Mouse (Mus musculus): Measurements from ENCODE around the gene Hip1.
A peak's percentile ranks its signal among the peaks of the same experiment; 100 is the strongest.

Gene Hip1

DNA sequence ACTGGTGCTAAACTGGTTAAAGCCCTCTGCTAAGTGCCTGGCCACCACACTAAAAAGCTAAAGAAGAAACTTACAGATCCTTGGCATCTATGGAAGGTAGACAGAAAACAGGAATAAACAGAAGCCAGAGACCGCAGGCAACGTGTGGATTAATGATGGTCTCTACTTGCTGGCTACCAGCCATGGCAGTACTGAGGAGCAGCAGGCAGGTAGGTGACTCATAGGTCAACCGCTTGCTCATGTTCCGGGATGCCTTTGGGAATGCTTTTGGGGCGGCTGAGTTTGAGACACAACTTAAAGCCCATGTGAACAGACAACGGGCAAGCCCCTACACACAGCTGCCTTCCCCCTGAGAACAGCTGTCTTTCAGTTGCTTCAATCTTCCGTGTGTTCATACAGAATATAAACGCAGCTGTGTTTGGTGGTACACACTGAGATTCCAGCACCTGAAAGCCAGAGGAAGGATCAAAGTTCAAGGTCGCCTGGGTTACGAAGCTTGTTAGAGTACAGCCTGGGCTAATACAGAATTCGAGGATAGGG is 13.5 kb downstream of the Hip1 start:
- no peak for DNase-seq

DNA sequence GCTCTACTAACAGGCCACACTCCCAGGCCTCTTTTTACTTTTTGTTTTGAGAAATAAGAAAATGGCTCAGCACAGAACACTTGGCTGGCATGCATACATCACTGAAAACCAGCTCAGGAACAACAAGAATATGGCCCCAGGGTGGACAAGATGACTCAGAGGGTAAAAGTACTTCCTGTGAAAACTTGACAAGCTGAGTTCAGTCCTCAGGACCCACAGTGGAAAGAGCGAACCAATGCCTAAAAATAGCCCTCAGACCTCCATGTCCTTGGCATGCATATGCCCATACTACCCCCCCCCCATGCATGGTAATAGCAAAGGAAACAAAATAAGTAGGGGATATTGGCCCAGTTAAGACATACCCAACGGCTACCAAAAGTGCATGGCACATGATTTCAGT is 15.0 kb downstream of the Hip1 start:
- DNase-seq, result no peak

DNA sequence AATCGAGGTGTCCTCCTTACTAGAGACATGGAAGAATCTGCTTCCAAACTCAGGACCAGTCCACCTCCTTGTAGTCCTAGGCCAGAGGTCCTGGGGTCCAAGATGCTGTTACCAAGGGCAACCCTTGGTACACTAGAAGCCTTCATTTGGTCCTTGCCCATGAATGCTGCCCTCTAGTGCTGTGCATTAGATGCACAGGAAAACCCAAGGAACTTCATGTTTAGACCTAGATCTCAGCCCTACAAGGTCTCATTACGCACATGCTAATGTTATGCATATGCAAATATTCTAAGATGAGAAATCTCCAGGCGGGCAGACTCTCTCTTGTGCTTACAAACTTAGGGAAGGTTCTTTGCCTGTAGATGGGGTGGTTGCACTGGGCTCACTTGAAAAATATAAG is 15.6 kb downstream of the Hip1 start:
- DNase-seq, result no peak

DNA sequence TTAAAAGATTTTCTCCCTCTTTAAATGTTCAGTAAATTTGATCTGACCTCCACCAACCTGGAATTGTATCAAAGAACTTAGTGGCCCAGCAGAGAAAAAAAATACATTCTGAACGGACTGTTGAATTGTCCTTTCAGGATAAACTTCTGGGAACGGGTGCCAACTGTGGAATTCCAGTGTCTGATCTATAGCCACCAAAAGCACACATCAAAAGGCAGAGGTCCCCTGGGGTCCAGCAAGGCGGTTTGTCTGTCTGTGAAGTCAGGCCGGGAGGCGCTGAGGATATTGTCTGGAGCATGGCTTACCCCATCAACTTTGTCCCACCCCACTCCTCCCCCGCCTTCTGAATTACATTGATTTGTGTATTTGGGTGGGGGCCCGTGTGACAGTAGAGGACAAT is 16.9 kb downstream of the Hip1 start:
- DNase-seq, result no peak

DNA sequence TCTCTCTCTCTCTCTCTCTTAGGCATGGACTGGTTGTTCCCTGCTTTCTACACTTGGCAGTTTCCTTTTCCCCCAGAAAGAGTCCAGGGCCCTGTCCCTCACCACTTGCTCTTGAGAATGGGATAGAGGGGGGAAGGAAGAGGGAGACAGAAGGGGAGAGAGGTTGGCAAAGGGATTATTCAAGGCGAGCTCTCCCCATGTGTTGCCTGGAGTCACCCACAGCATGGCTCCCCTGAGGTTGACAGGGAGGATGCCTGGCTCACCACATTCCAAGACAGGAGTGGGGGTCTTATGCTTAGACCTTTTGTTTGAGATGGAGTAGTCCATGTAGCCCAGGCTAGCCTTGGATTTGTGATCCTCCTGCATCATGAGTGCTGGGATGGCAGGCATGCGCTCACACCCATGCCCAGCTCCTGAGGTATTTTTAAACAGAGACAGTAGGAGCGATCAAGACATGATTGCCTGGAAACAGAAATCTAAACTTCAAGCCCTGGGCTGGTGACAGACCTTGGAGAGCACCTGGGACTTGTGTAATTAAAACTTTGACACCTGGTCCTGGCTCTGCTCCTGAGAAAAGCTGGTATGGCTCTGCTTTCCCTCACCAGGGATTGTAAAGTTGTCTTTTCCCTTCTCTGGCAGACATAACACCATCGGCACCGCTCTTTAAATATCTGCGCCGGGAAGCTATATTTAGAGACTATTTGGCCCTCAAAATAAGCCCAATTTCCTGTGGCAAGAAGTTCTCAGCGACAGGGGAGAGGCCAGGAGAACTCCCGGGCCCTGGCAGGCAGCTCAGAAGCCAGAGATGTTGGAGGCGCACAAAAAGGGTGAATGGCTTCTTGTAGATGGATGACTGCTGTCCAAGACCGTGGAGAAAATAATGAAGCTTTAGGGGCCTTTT is 20.0 kb downstream of the Hip1 start:
- DNase-seq, result peak; percentile 45

DNA sequence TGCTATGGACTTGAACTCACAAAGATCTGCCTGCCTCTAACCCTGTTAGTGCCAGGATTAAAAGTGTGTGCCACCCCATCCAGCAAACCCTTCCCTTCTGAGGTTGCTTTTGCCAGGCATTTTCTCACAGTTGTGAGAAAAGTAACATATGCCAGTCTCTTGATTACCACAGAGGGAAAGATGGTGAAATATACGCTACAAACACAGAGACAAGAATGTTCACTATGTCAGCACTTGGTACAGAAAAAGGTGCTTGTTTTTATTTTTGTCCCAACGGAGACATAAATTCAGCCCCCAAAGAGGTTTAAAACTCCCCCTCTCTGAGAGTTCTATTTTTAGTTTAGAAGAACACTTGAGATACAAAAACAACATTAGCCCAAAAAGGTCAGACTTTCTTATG is 20.8 kb downstream of the Hip1 start:
- no peak for DNase-seq

DNA sequence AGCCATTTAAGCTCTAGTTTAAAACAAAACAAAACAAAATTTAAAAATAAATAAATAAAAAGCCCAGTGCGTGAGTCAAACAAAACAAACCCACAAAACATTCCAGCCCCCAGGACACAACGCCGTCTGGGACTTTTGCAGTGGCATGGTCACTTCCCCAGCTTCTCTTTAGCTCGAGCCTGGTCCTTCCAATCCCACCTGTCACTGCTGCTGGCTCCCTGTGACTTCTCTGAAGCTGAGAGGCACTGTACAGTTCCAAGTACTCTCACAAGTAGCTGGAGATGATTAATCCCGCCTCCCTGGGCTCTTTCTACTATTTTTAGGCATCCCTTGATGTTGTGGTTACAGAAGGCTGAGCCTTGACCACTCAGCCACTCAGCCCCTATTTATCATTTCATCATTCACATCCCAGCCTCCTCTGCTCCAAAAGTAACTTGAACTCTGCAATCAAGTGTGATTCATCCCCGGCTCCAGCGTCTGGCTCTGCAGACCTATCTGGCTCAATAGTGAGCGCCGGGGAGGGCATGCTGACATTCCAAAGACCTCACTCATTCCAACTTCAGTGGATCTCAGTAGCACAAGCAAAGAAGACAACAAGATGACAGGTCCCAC is 22.7 kb downstream of the Hip1 start:
- peak; percentile 39 for DNase-seq

DNA sequence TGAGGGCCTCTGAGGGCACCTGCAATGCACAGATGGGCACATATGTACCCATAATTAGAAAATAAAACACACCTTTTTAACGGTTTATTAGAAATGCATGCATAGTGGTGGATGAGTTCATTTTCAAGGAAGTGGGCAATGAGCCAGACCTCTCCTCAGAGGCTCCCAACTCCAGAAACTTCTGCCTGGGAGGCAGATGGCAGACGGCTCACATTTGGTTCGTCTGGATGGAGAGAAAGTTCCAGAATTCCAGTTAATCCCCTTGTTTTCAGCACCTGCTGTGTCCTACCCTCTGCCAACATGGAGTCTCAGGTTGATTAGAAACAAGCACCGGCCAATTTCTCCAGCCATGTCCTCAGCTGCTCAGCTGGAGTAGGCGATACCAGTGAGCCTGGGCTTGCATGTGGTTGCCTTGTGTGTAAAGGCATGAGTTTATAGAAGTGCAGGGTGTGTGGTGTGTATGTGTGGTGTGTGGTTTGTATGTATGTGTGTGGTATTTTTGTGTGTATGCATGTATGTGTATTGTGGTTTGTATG is 27.5 kb downstream of the Hip1 start:
- DNase-seq, result no peak

DNA sequence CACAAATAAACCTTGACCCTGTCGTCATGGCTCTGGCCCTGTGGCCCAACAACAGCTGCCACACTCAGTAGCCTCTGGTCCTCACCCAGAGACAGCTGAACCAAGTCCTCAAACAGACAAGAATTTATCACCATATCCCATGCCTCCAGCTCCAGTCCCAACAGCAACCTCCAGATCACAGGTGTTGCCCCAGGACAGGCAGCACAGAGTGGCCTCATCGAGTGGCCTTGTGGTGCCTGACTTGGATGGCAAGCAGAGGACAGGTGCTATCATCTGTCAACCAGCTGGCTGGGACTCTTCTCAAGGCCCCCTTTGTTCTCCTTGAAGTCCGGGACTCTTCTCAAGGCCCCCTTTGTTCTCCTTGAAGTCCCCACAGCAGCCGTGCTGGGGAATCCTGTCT is 31.8 kb downstream of the Hip1 start:
- no peak for DNase-seq

DNA sequence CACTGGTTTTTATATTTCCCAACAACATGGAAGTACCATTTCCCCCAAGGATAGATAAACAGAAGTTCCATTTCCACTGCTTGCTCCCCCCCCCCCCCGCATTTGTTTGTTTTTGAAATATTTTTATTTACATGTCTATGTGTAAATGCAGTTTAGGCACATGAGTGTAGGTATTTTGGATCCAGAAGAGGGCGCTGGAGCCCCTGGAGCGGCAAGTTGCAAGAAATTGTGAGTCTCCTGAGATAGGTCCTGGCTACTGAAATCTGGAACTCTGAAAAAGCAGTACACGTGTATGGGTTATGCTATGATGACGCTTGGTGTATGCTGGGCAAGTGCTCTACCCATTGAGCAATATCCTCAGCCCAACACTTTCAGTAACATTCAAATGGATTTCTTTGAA is 33.8 kb downstream of the Hip1 start:
- DNase-seq, result no peak

DNA sequence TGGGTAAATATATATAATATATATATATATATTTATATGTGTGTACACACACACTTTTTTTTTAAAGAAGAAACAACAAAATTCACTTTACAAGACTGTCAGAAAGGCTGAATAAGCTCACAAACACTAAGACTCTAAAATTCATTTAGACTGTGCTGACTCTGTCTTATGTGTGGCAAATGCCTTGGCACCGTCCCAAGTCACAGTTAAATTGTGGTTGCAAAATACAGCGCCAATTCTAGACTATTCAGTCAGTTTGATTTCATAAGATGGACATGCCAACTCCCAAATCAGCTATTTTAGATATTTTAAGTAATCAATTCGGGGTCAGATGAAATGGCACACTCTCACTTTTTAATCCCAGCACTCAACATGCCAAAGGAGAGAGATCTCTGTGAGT is 36.6 kb downstream of the Hip1 start:
- peak; percentile 62 for DNase-seq

DNA sequence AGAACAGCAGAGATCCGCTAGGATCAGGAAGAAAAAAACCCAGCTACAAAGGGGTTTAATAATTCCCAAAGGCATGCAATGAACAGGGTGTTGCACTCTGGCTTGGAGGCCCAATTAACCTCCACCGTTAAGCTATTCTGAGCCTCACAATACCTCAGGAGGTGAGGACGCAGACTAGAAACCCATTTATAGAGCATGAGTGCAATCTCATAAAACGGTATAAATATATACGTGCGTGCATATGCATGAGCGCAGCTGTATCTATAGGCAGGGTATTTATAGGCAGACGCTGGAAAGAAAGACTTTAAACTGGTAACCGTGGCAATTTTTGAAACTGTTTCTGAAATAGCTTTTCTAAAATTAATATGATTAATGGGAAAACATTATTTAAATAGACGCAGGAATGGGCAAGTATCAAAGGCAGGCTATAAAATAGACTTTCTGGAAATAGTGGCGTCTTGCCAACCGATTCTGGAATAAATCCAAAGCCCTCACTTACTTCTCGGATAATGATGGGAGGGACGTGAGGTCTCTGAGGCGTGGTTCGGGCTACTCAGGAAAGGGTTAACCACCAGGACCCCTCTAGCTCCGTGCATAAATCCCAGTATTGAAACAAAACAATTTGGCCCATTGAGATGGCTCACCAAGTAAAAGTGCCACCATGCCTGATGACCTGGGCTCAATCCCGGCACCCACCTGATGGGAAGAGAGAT is 37.2 kb downstream of the Hip1 start:
- no peak for DNase-seq

DNA sequence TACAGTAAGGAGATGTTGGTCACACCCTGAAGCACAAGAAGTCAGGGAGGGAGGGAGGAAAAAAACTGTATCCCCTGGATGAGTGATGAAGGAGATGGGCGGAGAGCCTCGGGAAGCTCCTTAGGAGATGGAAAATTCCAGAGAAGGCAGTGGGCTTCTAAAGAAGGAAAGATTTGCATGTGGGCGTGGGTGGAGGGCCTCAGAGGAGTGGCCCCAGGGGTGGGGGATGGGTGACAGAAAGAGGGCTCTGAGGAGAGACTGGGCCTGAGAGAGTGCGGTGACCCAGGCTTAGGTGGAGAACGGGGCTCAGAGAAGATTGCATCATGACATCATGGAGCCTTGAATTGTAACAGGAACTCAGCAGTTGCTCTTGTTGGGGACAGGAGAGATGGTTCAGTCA is 39.5 kb downstream of the Hip1 start:
- DNase-seq, result no peak

DNA sequence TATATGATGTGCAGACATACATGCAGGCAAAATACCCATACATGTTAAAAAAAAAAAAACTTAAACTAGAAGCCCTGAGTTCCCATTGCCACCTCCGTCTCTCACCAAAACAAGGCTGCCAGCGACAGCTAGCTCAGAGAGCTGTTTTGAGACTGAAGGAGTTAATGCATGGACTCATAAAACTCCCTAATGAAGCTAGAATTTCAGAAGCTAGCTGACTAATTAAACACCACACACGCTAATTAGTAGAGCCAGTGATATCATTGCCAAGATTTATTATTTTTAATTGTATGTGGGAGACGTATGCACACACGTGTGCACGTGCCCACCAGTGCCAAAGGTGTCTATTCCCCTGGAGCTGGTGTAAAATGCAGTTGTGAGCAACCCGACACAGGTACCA is 42.0 kb downstream of the Hip1 start:
- no peak for DNase-seq

DNA sequence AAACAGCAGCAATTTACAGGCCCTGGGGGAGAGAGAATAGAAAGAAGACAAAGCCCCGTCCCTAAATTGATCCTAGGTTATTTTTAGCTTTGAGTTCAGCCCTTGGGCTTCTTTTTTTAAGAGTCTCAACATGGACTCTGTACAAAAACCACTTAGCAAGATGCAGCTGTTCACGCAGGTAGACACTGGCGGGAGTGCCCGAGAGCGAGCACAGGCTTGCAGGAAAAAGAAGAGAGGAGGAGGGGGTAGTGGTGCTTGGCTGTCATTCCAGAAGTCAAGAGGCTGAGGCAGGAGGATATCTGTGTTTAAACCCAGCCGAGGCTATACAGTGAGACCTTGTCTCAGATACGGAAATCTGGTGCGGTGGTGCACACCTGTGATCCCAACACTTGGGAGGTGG is 42.9 kb downstream of the Hip1 start:
- DNase-seq, result no peak

DNA sequence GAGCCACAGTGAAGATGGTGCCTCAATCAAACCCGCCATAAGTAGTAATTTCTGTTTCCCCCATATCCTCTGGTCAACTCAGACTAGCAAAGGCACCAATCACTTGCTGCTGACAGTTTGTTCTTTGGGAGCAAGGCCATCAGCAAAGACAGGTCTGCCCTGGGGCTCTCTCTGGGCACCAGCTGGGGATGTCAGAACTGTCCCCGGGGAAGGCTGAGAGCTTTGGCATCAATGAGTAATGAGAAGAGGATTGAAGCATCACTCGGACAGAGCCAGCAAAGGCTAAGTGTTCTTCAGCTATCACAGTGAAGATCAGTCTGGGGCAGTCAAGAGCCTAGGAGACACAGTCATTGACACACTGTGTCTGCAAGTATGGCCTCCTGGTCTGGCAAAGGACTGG is 46.0 kb downstream of the Hip1 start:
- no peak for DNase-seq

DNA sequence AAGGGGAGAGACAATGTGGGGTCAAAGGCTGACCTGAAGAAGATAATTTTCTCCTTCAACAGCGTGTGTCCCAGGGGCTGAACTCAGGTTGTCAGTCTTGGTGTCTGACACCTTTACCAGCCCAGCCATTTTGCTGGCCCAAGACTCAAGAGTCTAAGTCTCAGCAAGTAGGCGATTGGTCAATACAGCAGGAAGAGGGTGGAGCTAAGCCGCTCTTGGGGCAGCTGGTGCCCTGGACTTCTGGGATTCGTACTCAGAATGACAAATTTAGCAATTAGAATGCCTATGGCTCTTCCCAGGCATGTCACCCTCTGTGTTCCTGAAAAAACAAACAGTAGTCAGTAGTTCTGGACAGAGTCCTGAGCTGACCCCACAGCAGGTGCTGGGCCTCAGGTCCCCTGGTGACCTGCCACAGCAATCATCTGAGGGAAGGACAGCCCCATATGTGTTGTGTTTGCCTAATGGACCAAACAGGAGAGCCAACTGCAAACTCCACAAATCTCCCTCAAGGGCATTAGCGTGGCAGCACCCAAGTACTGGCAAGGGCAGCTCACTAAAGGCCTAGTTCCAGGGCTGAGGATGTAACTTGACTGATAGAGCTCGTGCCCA is 47.5 kb downstream of the Hip1 start:
- no peak for DNase-seq

DNA sequence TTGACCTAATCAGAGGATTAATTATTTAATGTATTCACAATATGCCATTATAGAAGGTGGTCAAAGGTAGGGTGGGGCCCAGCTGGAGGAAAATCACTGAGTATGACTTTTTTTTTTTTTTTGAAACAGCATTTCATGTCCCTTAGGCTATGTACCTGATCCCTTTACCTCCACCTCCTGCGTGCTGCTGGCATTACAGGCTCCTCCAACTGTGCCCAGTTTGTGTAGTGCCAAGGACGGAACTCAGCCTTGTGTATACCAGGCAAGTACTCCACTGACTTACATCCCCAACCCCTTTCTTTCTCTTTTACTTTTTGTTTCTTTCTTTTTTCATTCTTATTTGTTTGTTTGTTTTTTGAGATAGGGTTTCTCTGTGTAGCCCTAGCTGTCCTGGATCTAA is 48.4 kb downstream of the Hip1 start:
- DNase-seq, result no peak

DNA sequence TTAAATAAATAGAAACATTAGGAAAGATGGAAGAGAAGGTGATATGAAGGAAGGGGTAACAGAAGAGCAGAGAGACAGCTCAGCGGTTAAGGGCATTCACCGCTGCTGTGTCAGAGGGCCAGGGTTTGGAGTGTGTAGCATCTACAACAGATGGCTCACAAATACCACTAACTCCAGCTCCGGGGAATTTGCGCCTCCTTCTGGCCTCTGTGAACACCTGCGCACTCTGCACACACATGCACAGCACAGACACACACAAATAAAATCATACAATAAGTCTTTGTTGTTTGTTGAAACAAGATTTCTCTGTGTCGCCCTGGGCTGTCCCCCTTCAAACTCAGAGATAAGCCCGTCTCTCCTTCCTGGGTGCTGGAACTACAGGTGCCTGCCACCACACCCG is 49.4 kb downstream of the Hip1 start:
- no peak for DNase-seq

DNA sequence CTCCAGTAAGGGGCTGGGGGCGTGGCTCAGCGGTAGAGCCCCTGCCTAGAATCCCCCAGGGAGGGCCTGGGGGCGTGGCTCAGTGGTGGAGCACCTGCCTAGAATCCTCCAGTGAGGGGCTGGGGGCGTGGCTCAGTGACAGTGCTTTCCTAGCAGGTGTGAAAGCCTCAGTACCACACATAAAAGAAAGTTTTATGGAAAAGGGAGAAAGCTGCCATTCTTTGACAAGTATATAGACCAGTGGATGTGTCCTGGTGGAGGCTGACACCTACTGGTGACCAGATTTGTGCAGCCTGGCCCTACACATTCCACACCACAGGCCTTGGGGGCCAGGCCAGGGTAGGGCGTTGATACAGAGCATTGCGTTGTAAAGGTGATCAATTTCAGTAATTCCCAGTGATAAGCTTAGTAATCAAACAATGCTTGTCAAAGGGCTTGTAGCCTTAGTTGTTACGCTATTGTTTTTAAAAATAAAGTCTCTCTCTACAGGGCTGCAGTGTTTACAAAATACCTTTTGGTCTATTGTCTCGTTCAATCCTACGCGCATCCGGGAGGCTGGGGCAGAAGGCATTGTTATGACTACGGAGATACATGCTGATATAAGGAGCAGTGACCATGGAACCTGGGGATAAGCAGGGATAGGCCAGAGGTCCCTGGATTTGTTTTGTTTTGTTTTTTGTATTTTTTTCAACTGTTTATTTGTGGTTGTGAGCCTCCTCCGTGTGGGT is 50.6 kb downstream of the Hip1 start:
- peak; percentile 55 for DNase-seq

DNA sequence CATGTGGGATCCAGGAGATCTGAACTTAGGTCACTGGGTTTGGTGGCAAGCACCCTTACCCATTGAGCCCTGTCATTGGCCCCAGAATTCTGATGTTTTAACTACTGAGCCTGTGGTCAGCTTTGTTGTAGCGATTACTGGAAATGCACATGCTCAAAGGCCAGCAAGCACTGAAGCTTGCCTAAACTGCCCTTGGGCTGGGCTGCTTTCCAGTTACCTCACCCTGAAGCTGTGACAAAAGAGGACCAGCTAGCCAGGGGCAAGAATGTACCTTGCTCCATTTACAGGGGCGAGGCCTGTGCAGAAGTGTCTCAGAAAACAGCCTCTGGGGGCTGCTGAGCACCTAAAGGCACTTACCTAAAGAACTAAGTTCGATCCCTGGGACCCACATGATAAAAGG is 51.8 kb downstream of the Hip1 start:
- no peak for DNase-seq

DNA sequence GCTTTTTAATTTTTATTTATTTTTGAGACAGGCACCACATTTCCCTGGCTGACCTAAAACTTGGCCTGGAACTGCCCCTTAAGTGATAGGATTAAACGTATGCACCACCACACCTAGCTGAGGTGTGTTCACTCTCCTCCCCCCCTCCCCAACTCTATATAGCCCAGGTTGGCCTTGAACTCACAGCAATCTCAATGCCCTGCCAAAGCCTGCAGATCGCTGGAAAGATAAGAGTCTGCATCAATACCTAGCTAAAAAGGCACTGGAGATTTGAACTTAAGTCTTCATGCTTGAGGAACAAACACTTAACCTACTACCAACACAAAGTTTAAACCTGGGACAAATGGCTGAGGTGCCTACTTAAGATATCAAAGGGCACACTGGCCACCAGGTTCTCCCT is 52.8 kb downstream of the Hip1 start:
- DNase-seq, result no peak
